Mouse (Mus musculus) embryonic facial prominence, embryonic 15.5 days (tissue): ENCODE data around the gene Nhsl2. TPM values are rescaled to one million over a fixed set of nuclear protein-coding genes. Genes with fewer than 3 reads are reported as not detected.
A peak's percentile ranks its signal among the peaks of the same experiment; 100 is the strongest.
"Not testable (repeated sequence)": the region's sequence is repeated elsewhere in the genome, so short reads cannot be mapped to it uniquely, and the experiment has no call there.

Experiments used
- ATAC-seq: fragments of 200-750 bp; cut with Nextera tagmentation; 2 replicates; pipeline ENCODE4 v1.8.0; 2017; ENCODE audit warnings: low read depth, moderate TSS enrichment; ENCODE audit not compliant: insufficient number of reproducible peaks, low FRiP score, low TSS enrichment
- H3K27ac ChIP-seq: fragments of 300-500 bp; sonication (generic); replicated peaks from 2 replicates; pipeline ENCODE4 v1.5.1; 2015; ENCODE audit warnings: mild to moderate bottlenecking, inconsistent platforms
- H3K27me3 ChIP-seq: fragments of 300-500 bp; sonication (generic); 2 replicates; pipeline ENCODE4 v1.6.1; 2015; ENCODE audit warnings: inconsistent platforms
- H3K36me3 ChIP-seq: fragments of 300-500 bp; sonication (generic); 2 replicates; pipeline ENCODE4 v1.6.1; 2015; ENCODE audit warnings: mild to moderate bottlenecking, inconsistent platforms
- H3K4me1 ChIP-seq: fragments of 300-500 bp; sonication (generic); 2 replicates; pipeline ENCODE4 v1.6.1; 2015; ENCODE audit warnings: inconsistent platforms
- H3K4me2 ChIP-seq: fragments of 300-500 bp; sonication (generic); replicated peaks from 2 replicates; pipeline ENCODE4 v1.6.1; 2015; ENCODE audit warnings: mild to moderate bottlenecking, inconsistent platforms
- H3K4me3 ChIP-seq: fragments of 300-500 bp; sonication (generic); replicated peaks from 2 replicates; pipeline ENCODE4 v1.5.1; 2015; ENCODE audit warnings: mild to moderate bottlenecking, inconsistent platforms
- H3K9ac ChIP-seq: fragments of 300-500 bp; sonication (generic); 2 replicates; pipeline ENCODE4 v1.6.1; 2015; ENCODE audit warnings: inconsistent platforms
- H3K9me3 ChIP-seq: fragments of 300-500 bp; sonication (generic); replicated peaks from 2 replicates; pipeline ENCODE4 v1.6.1; 2016; ENCODE audit warnings: inconsistent platforms
- WGBS: fragments of 180-500 bp; shearing (Covaris S2); methylation state at CpG from one replicate; pipeline ENCODE4 v1.1.7; 2015; 5-methylcytosine and 5-hydroxymethylcytosine counted together
- polyA plus RNA-seq: library from polyadenylated mRNA; unstranded; fragments of >200 nt; fragmentation: Nextera tagmentation; extraction: Ambion mirVana; gene quantifications from 2 replicates; pipeline ENCODE4 v1.2.1, GENCODE M21; 2015

Nhsl2 gene
- polyA plus RNA-seq, result 7.0 and 9.2 TPM in 2 replicates

- H3K4me3 ChIP-seq, result peak within 1 kb of the TSS; percentile 53
- peak; percentile 82; the same call in 1 of the 2 replicates for ATAC-seq
- H3K27ac ChIP-seq, result no peak within 1 kb of the TSS
- peak within 1 kb of the TSS; percentile 77 for H3K4me2 ChIP-seq
- 17% methylated on average over 38 of the region's 58 CpGs for WGBS
- no peaks in the 10 kb centered on the region for H3K9me3 ChIP-seq
- H3K27me3 ChIP-seq, result peaks cover 63% of the 10 kb centered on the region
- no peaks in the 10 kb centered on the region for H3K4me1 ChIP-seq
- H3K9ac ChIP-seq, result peak within 1 kb of the TSS; percentile 19
- H3K36me3 ChIP-seq, result no peaks in the 10 kb centered on the region
Measured at GRCm38 (mm10) chrX:101849281-101849821, at the start of gene Nhsl2. TSS of gene Nhsl2 (plus strand) at chrX:101849385.

GRCm38 (mm10) chrX:101805512-101805911 is 43.7 kb upstream of the Nhsl2 start:
- no peak for ATAC-seq
- 36% methylated on average over 2 of the region's 2 CpGs for WGBS

GRCm38 (mm10) chrX:101811750-101812149 is 37.4 kb upstream of the Nhsl2 start:
- Histone ChIP-seq H3K9ac (no peak overlapping the region), H3K36me3 (no peaks in the 10 kb centered on the region), H3K27me3 (peaks cover 4% of the 10 kb centered on the region; the same call in 1 of the 2 replicates), H3K27ac (no peak overlapping the region), H3K4me2 (no peak overlapping the region), H3K9me3 (no peaks in the 10 kb centered on the region), H3K4me1 (no peaks in the 10 kb centered on the region), H3K4me3 (no peak overlapping the region)
- ATAC-seq, result no peak
- 66% methylated on average over 3 of the region's 3 CpGs for WGBS

More at GRCm38 (mm10) chrX:101805512-101805911, 43.7 kb upstream of the Nhsl2 start:
- no peak overlapping the region for H3K4me2 ChIP-seq
- H3K9me3 ChIP-seq, result no peaks in the 10 kb centered on the region
- H3K27ac ChIP-seq, result no peak overlapping the region
- no peak overlapping the region for H3K4me3 ChIP-seq
- H3K36me3 ChIP-seq, result no peaks in the 10 kb centered on the region
- peaks cover 5% of the 10 kb centered on the region; the same call in 1 of the 2 replicates for H3K27me3 ChIP-seq
- H3K9ac ChIP-seq, result no peak overlapping the region
- H3K4me1 ChIP-seq, result no peaks in the 10 kb centered on the region

- Histone ChIP-seq H3K9me3 (no peaks in the 10 kb centered on the region), H3K36me3 (no peaks in the 10 kb centered on the region), H3K27me3 (peaks cover 6% of the 10 kb centered on the region), H3K9ac (no peak overlapping the region), H3K4me1 (no peaks in the 10 kb centered on the region), H3K27ac (no peak overlapping the region), H3K4me3 (no peak overlapping the region), H3K4me2 (no peak overlapping the region)
- WGBS, result 50% methylated on average over 1 of the region's 1 CpGs
- no peak for ATAC-seq
Measured at GRCm38 (mm10) chrX:101819163-101819562, 30.0 kb upstream of the Nhsl2 start.

- H3K9ac ChIP-seq, H3K36me3 ChIP-seq, H3K4me3 ChIP-seq, H3K27me3 ChIP-seq, H3K4me2 ChIP-seq, ATAC-seq, H3K27ac ChIP-seq, H3K4me1 ChIP-seq, H3K9me3 ChIP-seq: not testable (repeated sequence)
Measured at GRCm38 (mm10) chrX:101819980-101820379, 29.2 kb upstream of the Nhsl2 start.

GRCm38 (mm10) chrX:101847191-101847795 is 1.9 kb upstream of the Nhsl2 start:
- ATAC-seq, result no peak
- H3K36me3 ChIP-seq, result no peaks in the 10 kb centered on the region
- H3K4me1 ChIP-seq, result no peaks in the 10 kb centered on the region
- H3K4me2 ChIP-seq, result no peak overlapping the region
- 47% methylated on average over 5 of the region's 5 CpGs for WGBS
- no peak overlapping the region for H3K9ac ChIP-seq
- H3K27me3 ChIP-seq, result peaks cover 52% of the 10 kb centered on the region
- no peaks in the 10 kb centered on the region for H3K9me3 ChIP-seq
- no peak overlapping the region for H3K27ac ChIP-seq
- H3K4me3 ChIP-seq, result no peak overlapping the region

GRCm38 (mm10) chrX:101849901-101850551 is 841 bp downstream of the Nhsl2 start:
- H3K4me3 ChIP-seq, result peak overlapping the region; percentile 53
- 21% methylated on average over 39 of the region's 59 CpGs for WGBS

GRCm38 (mm10) chrX:101851566-101852354 is 2.6 kb downstream of the Nhsl2 start:
- WGBS, result 64% methylated on average over 7 of the region's 7 CpGs
- no peaks in the 10 kb centered on the region for H3K9me3 ChIP-seq
- H3K36me3 ChIP-seq, result no peaks in the 10 kb centered on the region
- peaks cover 61% of the 10 kb centered on the region for H3K27me3 ChIP-seq
- ATAC-seq, result no peak
- H3K4me2 ChIP-seq, result no peak overlapping the region
- no peak overlapping the region for H3K4me3 ChIP-seq
- H3K9ac ChIP-seq, result no peak overlapping the region
- no peak overlapping the region for H3K27ac ChIP-seq
- no peaks in the 10 kb centered on the region for H3K4me1 ChIP-seq

More at GRCm38 (mm10) chrX:101849901-101850551, 841 bp downstream of the Nhsl2 start:
- Histone ChIP-seq H3K4me1 (no peaks in the 10 kb centered on the region), H3K27me3 (peaks cover 66% of the 10 kb centered on the region), H3K4me2 (peak overlapping the region; percentile 77), H3K36me3 (no peaks in the 10 kb centered on the region), H3K9me3 (no peaks in the 10 kb centered on the region), H3K27ac (no peak overlapping the region), H3K9ac (peak overlapping the region; percentile 19)
- no peak for ATAC-seq

GRCm38 (mm10) chrX:101863666-101864378 is 14.6 kb downstream of the Nhsl2 start:
- no peaks in the 10 kb centered on the region for H3K36me3 ChIP-seq
- no peak overlapping the region for H3K4me3 ChIP-seq
- WGBS, result 58% methylated on average over 4 of the region's 4 CpGs
- H3K27me3 ChIP-seq, result 0 out of 2 replicates have a peak, but pooled peaks cover 8% of the 10 kb centered on the region
- ATAC-seq, result no peak
- H3K9ac ChIP-seq, result no peak overlapping the region
- no peaks in the 10 kb centered on the region for H3K9me3 ChIP-seq
- H3K27ac ChIP-seq, result no peak overlapping the region
- no peaks in the 10 kb centered on the region for H3K4me1 ChIP-seq
- H3K4me2 ChIP-seq, result no peak overlapping the region

GRCm38 (mm10) chrX:101864788-101865187 is 15.6 kb downstream of the Nhsl2 start:
- no peak for ATAC-seq
- Histone ChIP-seq H3K4me1 (no peaks in the 10 kb centered on the region), H3K27me3 (0 out of 2 replicates have a peak, but pooled peaks cover 8% of the 10 kb centered on the region), H3K9ac (no peak overlapping the region), H3K4me3 (no peak overlapping the region), H3K27ac (no peak overlapping the region), H3K9me3 (no peaks in the 10 kb centered on the region), H3K4me2 (no peak overlapping the region), H3K36me3 (no peaks in the 10 kb centered on the region)
- whole genome bisulfite sequencing, result 57% methylated on average over 5 of the region's 5 CpGs
